Mouse (Mus musculus) heart, postnatal 36 days (tissue): Measurements from ENCODE around the gene Slamf7. TPM values are rescaled to one million over a fixed set of nuclear protein-coding genes. Genes with fewer than 3 reads are reported as not detected.
"Not testable (repeated sequence)": the region's sequence is repeated elsewhere in the genome, so short reads cannot be mapped to it uniquely, and the experiment has no call there.

Experiments
- DNase-seq, 2 experiments: peaks; one replicate each; pipeline ENCODE4 v3.0.0; 2021 to 2022
- intact Hi-C: fragments of 180-260 bp; cut with DNase I; formaldehyde crosslinking; loops from one replicate; pipeline ENCODE4 v1.15.1; 2025
- total RNA-seq, 2 experiments: library from RNA; stranded (reverse); gene quantifications; 2 replicates each; pipeline ENCODE4 v1.2.3; 2021

Slamf7 gene
- total RNA-seq = under 1 TPM; 0.28 to 0.38 TPM

DNA sequence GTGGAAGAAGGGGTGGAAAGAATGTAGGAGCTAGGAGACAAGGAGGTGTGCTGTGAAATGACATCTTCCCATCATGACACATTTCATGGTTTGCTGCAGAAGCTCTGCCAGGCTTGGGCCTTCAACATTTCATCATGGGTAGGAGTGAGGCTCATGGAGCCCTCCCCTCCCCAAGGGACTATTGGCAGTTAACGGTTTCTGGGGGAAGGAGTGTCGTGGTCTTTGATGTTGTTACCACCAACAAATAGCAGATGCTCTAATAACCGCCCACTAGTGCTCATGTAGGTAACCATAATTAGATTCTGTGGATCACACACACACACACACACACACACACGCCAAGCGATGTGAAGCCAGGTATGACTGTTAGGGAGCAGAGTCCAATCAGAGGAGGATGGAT lies at the start of gene Slamf7:
Gene Slamf7 (minus strand): TSS at position 302 of the 400 bp plus-strand sequence.
- intact Hi-C loops = no loop called here

DNA sequence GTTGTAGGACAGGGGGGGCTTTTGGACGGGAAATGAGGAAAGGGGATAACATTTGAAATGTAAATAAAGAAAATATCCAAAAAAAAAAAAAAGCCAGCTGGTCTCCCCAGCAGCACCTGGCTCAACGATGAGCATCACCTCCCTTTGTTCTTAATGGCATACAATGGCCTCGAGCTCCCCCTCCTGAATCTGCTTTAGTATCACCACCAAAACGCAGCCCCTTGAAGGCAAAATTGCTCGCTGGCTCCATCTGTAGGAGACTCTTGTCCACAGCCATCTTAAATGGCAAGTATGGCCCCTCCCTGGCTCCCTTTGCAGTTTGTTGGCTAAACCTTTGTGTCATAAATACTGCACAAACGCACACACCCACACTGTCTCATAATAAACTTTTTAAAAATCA lies 46.1 kb upstream of the Slamf7 start:
- intact Hi-C loops = no loop called here
- peak in 1 of 2 experiments; percentile 11 for DNase-seq

More for the DNA sequence above, at the start of gene Slamf7:
- no peak for DNase-seq

DNA sequence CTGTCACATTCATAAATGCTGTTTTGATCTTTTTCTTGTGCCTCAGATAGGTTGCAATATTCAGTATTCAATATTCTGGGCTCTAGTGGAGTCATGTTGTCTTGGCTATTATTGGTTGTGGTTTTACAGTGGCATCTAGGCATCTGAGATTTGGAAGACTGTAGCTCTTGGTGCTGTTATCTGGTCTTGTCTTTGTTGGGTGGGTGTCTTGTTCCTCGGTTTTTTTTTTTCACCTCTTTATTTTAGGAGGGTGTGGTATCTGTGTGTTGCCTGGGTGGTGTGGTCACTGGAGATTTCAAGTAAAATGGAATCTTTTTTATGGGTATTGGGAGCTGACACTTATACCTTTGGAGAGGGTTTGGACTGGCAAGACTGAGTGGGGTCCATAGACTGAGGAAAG lies 41.1 kb upstream of the Slamf7 start:
- intact Hi-C loops = no loop called here

DNA sequence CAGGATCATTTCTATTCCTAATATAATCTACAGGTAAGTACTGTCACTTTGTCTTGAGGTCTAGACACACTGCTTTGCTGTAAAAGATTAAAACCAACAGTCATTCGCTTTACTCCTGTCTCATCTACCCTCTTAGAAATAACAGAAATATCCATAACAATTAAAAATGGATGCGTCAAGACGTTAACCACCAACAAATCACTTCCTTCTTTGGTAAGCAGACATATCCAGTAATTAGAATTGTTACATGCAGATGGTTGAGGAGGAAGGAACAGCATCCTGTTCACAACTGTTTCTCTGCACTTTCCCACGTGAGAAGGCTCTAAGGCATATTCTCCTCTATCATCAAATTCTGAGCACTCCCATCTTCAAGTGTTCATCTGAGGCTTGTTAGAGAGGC lies 34.5 kb upstream of the Slamf7 start:
- intact Hi-C loops = no loop called here
- no peak for DNase-seq

More for the DNA sequence above, 41.1 kb upstream of the Slamf7 start:
- no peak for DNase-seq

DNA sequence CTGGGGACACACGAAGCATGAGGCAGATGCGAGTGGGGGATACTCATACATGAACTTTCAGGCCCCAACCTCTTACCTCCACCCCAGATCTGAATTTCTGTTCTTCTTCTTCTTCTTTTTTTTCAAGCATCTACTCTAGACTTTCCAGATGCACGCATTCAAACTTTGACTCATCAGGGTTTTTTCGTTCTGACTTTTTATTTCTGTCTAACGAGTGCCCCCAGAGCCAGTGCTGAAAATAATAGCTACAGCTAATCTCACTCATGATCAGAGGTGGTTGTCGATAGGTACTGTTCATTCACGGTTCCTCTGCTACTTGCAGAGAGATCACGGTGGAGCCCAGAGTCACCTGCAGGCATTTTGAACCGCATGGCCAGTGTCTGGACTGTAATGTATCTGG lies 32.1 kb upstream of the Slamf7 start:
- intact Hi-C loops = no loop called here
- no peak for DNase-seq

DNA sequence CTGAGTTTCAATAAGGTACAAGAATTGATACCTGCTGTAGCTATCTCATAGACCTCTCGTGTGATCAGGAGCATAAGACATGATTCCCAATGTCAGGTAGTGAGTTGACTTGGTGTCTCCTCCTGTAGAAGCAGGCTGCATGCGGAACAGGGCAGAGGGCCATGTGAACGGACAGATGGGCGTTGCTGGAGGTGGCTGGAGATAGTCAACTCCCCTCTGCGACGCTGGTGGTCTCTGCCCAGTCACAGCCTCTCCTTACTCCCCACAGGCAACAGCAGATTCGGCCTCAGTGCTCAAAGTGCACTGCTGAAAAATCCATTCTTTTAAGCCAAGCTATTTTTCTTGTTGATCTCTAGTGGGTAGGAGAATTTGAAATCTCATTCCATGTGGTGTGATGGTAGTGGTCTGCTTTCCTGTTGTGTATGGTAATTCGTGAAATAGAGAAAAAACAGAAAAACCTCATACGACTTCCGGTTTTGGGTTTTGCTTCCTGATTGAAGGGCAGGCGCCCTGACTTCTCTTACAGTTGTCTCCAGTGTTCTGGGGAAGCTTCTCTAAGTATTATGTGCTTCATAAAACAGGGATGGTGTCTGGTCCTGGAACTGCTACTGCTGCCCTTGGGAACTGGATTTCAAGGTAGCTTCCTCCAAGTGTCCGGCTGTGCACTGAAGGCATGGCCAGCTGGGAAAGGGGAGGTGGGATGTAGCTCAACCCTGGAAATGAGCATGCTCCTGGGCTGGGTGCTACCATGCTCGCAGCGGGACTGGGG lies 28.9 kb upstream of the Slamf7 start, which contains the start of gene Cd48:
Gene Cd48 (plus strand): TSS at position 479 of the 769 bp plus-strand sequence.
- DNase-seq = peak in 1 of 2 experiments; percentile 18
- intact Hi-C loops = no loop called here

DNA sequence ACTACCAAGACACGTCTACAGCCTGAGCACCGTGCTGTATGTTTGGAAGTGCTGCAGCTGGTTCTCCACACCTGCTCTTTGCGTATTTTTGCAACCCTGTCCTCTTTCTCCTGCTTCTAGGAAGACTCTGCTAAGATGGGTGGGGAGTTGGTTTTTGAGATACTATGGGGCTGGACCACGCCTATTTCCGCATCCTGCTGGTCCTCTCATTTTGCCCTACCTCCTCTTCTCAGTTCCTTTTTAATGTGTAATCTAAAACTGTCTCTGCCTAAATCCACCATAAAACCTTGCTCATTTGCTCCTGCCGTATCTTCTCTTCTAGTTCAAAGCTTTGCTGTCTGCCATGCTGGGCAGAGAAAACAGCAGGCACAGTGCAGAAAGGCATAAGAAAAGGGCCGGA lies 28.2 kb upstream of the Slamf7 start:
- peak in 1 of 2 experiments; percentile 9 for DNase-seq
- intact Hi-C loops = no loop called here

DNA sequence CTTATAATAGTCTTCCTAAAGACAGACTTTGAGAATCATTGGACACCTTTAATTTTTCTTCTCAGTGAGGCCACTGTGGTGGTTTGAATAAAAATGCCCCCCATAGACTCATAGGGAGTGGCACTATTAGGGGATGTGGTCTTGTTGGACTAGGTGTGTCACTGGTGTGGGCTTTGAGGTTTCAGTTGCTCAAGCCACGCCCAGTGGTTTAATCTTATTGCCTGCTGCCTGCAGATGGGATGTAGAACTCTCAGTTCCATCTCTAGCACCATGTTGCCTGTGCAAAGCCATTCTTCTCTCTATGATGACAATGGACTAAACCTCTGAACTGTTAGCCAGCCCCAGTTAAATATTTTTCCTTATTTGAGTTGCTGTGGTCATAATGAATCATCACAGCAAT lies 24.9 kb upstream of the Slamf7 start:
- intact Hi-C loops = no loop called here
- DNase-seq = no peak

DNA sequence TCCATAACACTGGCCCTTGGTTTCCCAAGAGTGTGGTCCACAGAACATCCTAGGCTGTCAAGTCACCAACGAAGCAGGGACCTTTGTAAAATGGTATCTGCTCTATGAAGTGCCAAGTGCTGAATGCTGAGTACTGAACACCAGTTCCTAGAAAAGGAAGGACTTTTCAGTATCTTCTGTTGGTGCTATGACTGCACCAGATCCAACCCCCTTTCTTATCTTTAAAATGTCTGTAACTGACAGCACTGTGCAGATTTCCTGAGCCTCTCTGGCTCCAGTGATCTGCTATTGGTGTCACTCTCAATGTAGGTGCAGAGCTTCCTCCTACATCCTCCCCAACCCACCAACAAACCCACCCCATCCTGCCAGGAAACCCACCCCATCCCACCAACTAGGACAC lies 21.6 kb upstream of the Slamf7 start:
- no peak for DNase-seq
- intact Hi-C loops = no loop called here

DNA sequence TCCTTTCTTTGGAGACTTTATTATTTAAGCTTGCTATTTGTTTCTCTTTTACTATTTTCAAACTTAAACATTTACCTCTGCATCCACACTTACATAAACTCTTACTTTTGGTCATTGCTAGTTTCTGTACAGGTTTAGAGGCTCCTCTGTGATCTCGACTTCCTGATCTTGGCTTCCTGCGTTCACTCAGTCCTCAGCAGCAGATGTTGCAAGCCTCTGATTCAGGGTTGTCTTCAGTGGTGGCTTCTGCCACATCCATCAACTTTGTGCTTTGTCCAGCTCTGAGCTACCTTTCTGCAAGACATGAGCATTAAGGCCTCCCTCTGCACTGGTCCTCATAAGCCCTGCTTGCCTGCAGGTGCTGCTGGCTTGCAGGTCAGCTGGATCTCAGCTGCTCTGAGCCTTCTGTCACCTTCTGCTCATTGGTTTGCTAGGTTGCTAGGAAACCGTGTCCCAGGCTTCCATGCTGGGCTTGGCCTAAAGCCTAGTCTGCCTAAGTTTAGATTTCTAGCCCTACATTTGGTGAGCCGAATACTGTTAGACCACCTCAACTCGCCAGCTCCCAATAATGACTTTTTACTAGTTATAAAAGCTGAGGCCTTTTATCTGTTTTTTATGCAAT lies 20.1 kb upstream of the Slamf7 start:
- peak; percentile 10 to 13 for DNase-seq

DNA sequence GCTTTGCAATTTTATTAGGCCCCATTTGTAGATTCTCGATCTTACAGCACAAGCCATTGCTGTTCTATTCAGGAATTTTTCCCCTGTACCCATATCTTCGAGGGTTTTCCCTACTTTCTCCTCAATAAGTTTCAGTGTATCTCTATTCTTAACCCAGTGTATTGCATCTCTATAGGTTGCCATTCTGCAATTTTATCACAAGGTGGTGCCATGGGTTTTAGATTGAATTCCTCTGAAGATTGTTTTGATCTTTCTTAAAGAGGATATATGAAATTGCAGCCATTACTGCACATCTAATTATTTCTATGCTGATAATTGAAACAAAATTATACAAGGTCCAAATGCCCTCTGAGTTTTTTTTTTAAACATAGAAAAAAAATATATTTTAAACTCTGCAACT lies 19.6 kb upstream of the Slamf7 start:
- DNase-seq, intact Hi-C loops: not testable (repeated sequence)

More for the DNA sequence above, 20.1 kb upstream of the Slamf7 start:
- intact Hi-C loops = no loop called here

DNA sequence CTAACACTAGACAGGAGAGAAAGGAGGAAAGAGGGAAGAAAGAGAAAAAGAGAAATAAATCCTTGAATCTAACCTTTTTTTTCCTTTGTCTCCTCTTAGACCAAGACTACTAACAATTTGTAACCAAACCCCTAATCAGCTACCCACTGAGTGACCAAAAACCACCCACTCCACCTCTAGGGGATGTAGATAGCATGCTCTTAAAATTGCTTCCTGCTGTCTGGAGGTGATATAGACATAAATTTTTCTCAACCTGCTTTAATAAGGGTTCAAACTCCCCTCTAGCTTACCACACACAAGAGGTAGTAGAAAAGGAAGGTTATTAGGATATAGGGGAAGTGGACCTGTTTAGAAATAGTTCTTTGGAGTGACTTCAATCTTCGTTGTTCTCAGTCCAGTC lies 14.3 kb upstream of the Slamf7 start:
- DNase-seq = no peak
- intact Hi-C loops = no loop called here

DNA sequence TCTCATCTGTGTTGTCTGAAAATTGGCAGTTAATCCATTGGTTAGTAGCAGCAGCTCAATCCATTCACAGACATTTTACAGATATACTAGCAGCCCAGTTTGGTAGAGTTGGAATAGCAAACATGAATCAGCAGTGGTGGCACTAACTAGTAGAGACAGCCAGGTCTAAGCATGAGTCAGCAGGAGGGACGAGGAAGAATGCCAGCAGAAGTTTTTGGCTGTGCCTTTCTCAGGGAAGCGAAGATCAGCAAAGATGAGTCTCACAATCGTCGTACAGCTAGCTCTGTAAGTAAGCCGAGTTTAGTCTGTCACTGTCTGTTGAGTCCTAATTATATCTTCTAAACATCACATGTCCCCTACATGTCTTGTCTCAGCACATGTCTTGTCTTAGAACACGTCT lies 13.5 kb upstream of the Slamf7 start:
- DNase-seq = no peak
- intact Hi-C loops = no loop called here

DNA sequence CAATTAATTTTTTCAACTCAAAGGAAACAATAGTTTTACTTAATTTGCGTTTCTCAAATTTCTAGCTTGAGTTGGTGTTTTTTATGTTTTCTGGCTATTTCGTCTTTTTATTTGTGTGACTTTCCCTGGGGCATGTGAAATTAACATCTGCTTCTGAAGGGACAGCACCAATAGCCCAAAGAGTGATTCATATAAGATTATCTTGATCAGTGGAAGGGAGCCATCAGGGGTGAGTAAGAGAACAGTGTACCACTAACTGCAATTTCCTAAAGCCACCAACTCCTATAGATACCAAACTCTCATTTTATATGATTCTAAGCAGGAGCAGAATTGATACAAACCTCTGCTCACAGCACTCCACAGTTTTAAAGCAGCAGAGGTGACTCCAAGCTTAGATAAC lies 10.9 kb upstream of the Slamf7 start:
- no peak for DNase-seq
- intact Hi-C loops = no loop called here

DNA sequence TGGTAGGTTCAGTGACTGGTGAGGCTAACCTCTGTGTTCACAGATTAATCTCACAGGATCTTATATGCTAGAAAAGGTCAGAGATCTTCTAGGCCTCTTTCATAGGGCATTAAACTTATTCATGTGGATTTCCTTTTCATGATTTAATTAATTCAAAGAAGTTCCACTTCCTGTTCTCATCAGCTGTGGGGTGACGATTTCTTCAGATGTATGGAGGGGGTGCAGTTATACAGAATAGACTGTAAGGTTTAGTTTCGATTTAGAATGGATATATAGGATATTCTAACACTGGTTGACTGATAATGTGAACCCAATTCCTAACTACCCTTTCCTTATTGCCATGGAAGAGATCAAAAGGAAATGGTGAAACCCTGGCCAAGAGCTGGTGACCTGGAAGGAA lies 8.6 kb upstream of the Slamf7 start:
- DNase-seq = no peak
- intact Hi-C loops = no loop called here

DNA sequence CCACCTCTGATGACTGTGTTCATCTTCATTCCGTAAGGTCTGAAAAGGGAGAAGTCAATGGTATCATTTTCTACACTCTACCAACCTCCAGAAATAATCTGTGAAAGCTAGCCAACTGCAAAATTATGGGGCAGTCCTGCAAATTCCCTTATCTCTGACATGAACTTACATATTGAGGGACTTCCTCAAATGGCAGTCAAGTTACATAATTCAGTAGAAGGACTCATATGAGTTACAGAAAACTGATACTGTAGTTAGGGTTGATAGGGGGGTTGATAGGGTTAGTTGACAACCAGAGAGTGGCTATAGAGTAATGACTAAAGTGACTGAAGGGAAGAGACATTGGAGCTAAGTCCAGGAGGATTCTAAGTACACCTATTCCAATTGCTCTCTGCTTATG lies 7.6 kb upstream of the Slamf7 start:
- intact Hi-C loops = no loop called here
- DNase-seq = no peak

DNA sequence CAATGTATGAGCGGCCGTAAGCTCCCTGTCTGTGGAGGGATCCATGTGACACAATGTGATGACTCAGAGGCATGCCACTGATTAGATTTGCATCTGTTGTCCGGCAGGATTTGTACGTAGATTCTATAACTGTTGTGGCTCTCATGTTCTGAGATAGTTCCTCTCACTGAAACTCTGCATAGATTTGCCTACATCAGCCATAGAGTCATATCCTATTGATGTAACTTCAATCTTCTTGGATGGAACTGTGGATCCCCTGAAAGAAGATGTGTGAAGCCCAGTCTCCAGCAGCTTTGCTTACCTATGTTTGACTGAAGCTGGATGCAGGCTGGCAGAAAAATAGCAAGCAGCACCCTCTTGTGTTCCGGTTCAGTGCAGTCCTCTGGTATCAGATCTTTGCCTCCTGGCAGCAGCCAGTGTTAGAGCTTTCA lies 5.7 kb upstream of the Slamf7 start:
- intact Hi-C loops = no loop called here
- no peak for DNase-seq

DNA sequence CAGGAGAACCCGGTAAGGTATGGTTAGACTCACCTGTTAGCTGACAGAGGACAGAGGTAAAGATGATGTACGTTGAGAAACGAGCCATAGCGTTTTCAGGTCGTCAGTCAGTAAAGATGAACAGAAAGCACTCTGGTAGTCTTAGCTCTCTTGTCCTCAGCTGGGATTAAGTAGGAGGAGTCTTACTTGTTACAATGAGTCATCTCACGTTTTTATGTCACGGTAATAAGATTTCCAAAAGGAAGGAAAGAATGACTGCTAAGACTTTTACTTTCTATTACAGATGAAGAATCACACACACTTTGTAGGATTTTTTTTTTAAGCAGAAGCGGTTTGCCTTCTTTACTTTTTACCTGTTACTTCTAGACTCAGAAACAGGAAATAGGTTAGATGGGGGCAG lies 4.0 kb downstream of the Slamf7 start:
- intact Hi-C loops = no loop called here
- no peak for DNase-seq

DNA sequence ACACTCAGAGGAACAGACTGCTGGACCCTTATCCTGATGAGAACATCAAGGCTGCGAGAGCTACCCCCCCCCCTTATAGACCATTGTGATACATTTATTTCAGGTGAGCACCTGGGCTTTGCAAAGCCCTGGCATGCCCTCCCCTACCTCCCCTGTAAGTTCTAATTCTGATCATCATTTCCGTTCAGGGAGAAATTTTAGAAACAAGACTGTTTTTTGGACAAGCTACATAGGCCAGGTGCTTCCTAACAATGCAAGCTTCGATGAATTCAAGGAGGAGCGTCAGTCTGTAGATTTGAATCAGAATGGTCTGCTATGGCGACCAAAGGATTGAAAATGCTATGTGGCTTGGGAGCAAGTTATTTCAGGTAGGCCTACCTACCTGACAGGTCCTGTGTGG lies 5.1 kb downstream of the Slamf7 start:
- DNase-seq = no peak

DNA sequence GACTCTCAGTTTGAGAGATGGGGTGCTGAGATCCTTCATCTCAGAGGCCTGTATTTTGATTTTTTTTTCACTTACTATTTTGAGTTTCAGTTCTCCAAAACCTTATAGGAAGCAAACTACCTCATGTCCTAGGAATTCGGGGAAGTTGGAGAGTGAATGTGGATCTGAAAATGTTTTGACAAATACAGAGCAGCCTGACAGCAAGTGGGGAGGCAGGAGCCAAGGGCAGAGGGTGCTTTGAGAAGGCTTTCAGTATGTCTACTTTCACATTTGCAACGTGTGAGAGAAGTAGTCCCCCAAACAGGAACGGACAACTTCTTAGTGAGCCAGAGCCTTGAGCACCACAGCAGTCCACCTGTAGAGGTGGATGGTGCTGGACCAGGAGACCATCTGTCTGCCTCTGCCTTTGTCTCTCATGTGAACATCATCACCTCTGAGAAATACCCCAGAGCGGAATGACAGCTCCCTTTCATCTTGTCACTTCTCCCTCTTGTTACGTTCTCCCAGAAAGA lies 6.3 kb downstream of the Slamf7 start:
- no peak for DNase-seq
- intact Hi-C loops = no loop called here

More for the DNA sequence above, 5.1 kb downstream of the Slamf7 start:
- intact Hi-C loops = no loop called here

DNA sequence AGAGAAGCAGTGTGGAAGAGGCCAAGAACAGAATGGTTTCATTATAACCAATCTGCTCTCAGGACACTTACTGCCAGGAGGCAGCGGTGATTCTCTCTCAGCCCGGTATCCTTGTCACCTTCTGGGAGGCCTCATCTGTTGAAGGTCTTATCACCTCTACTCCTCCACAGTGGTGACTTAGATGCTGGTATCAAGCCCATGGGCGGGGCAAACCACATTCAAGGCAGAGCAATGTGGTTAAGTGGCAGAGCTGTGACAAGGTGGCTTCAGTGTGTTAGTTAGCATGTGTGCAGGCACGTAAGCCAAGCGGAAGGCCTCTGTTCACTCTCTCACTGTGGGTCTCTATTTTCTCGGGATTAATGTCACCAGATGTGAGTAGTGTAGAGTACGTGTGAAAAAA lies 9.2 kb downstream of the Slamf7 start:
- intact Hi-C loops = no loop called here
- no peak for DNase-seq

DNA sequence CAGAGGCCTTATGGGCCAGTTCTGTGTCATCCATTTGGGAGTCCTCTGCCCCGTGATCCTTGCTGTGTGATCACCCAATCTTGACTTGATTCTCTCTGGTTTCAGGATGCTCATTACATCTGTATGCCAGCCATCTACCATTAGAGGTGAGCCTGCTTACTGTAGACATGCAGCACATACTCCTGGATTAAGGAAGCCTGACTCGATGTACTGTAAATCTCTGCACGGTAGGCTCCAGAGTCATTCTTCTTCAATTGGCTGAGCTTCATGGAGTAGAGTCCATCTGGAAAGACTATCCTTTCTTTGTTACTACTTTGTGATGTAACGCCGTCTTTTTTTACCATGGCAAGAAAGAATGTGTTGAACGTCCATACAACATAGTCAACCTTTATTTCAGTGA lies 12.0 kb downstream of the Slamf7 start:
- no peak for DNase-seq
- intact Hi-C loops = no loop called here
